Mouse (Mus musculus): Measurements from ENCODE around the gene Catsperd.
"Not testable (repeated sequence)": the region's sequence is repeated elsewhere in the genome, so short reads cannot be mapped to it uniquely, and the experiment has no call there.

Gene Catsperd

GRCm38 (mm10) chr17:56613236-56613844 is 14.6 kb upstream of the Catsperd start, which contains the start of gene Rpl36:
Gene Rpl36 (plus strand): TSS chr17:56613416.
- peak; percentile 97 for DNase-seq

GRCm38 (mm10) chr17:56613893-56614292 is 14.1 kb upstream of the Catsperd start:
- not testable (repeated sequence) for DNase-seq

DNA sequence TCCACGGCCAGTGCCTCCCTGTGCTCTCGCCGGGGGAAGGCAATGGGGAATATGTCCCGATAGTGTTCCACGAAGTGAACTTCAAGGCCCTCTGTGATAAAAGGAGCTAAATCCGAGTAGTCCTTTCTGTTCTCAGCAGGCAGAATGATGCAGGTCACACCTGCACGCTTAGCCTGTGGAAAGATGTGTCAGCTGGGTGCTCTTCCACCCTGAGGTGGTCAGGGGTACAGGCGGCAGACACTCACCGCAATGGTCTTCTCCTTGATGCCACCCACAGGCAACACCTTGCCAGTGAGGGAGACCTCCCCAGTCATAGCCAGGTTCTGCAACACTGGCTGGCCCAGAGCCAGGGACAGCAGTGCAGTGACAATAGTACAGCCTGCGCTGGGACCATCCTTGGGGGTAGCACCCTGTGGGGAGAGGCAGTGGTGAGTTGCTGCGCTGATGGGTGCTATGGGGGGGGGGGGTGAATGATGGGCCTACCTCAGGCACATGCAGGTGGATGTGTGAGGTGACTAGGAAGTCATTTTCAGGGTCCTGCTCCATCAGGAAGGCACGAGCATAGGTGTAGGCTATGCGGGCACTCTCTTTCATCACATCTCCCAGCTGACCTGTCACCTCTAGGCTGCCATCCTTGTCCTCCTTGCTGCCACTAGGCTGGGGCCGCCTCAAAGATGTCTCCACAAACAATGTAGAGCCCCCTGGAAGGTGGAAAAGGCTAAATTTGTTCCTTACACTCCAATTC is 13.4 kb upstream of the Catsperd start:
- DNase-seq = no peak

DNA sequence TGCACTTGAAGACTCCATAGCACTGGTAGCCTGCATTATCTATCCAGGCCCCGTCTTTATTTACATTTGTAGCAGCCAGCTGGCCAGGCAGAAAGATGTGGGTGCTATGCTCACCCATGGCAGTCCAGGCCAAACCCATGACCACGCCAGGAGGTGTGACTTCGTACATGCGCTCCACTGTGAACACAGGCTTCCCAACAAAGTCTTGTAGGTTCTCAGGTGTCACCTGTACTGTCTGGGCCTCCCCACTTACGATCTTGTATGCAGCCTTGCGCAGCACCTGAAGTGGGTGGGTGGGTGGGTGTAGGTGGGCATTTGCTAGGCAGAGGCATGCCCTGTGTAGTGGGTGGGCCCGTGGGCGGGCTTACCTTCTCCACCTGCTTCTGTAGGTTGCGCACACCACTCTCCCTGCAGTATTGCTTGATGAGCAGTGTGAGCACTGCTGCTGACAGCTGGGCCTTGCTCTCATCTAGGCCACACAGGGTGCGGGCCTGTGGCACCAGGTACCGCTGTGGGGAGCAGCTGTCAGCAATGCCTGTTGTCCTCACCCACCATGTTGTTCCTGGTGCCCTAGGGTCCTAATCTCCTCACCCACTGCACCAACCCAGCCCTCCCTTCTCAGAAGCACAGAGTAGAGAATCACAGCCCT is 12.7 kb upstream of the Catsperd start:
- DNase-seq = no peak

DNA sequence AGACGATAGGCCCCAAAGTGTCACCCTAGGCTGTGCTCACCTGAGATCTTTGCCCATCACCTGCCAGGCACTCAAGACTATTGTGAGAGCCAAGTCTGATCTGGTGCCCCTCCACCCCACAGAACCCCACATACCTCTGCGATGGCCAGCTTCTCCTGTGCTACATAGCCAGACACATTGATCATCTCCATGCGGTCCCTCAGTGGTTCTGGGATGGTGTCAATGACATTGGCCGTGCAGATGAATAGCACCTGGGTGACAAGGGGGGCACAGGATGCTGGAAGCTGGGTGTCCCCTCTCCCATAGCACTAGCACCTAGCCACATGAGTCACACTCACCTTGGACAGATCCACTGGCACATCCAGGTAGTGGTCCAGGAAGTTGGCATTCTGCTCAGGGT is 12.2 kb upstream of the Catsperd start:
- DNase-seq = no peak

- no peak for DNase-seq
Observed at GRCm38 (mm10) chr17:56616725-56617124, 11.2 kb upstream of the Catsperd start.

- DNase-seq = no peak
Observed at GRCm38 (mm10) chr17:56617628-56618027, 10.3 kb upstream of the Catsperd start.

- no peak for DNase-seq
Observed at GRCm38 (mm10) chr17:56625495-56625894, 2.4 kb upstream of the Catsperd start.

DNA sequence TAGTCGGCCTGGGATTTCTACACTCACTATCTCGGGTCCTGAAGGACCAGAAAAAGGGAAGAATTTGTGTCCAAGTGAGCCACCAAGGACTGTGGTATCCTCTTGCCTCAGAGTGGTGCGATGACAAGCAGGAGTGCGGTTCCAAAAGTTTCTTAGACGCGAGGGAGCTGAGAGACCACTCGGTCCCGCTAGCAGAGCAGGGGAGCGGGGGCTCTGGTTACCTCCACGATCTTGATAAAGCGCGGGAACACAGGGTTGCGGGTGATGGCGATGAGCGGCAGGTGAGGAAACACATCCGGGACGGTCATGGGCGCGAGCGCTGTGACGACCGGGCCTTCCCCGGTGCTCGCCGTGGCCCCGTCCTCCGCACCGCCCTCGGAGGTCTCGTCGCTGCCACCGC is 1.7 kb upstream of the Catsperd start:
- DNase-seq = no peak

- peak; percentile 99 for DNase-seq
Observed at GRCm38 (mm10) chr17:56626754-56627470, 1.0 kb upstream of the Catsperd start, which contains the start of gene Lonp1. Gene Lonp1 (minus strand): TSS chr17:56626887.

GRCm38 (mm10) chr17:56629800-56630781 is 2.1 kb downstream of the Catsperd start:
- not testable (repeated sequence) for DNase-seq

- no peak for DNase-seq
Observed at GRCm38 (mm10) chr17:56631807-56632206, 3.9 kb downstream of the Catsperd start.

- no peak for DNase-seq
Observed at GRCm38 (mm10) chr17:56634023-56634422, 6.1 kb downstream of the Catsperd start.

- no peak for DNase-seq
Observed at GRCm38 (mm10) chr17:56643237-56643636, 15.3 kb downstream of the Catsperd start.

DNA sequence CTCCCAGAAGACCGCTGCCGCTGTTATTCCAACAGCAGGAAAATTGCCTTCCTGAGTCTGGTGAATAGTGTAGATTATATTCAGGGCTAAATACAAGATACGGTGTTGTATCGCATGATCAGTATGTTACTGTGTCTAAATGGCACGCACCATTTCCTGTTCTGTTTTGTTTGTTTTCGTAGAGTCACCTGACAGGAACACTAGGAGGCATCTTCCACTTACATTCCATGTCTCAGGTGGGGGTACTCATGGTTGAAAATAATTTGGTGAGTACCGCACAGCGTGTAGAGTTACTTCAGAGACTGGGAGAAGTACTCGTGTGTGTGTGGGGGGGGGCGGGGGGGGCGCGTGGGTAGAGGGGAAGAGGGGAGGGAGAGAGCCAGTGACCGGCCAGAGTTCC is 19.6 kb downstream of the Catsperd start:
- DNase-seq = no peak

DNA sequence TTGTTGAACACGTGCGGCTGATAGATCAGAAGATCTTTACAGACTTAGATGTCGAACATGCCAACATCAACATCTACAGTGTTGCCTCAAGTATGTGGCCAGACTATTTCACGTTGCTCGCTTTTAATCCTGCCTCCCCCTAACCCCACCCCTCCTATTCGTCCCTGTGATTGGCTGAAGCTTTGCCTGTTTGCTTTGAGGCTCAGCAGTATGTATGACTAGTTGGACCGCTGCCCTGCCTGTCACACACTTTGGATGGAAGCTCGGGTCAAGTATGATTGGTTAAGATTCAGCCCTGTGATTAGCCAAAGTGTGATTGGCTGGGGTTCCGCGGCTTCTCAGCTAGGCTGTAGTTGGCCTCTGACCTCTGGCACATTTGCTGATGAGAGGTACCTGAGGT is 23.9 kb downstream of the Catsperd start:
- peak; percentile 48 for DNase-seq

GRCm38 (mm10) chr17:56654771-56655170 is 26.8 kb downstream of the Catsperd start:
- DNase-seq = no peak

- no peak for DNase-seq
Observed at GRCm38 (mm10) chr17:56655311-56655710, 27.4 kb downstream of the Catsperd start.

- no peak for DNase-seq
Observed at GRCm38 (mm10) chr17:56656171-56656570, 28.2 kb downstream of the Catsperd start.

GRCm38 (mm10) chr17:56663659-56664058 is 35.7 kb downstream of the Catsperd start:
- DNase-seq = no peak

DNA sequence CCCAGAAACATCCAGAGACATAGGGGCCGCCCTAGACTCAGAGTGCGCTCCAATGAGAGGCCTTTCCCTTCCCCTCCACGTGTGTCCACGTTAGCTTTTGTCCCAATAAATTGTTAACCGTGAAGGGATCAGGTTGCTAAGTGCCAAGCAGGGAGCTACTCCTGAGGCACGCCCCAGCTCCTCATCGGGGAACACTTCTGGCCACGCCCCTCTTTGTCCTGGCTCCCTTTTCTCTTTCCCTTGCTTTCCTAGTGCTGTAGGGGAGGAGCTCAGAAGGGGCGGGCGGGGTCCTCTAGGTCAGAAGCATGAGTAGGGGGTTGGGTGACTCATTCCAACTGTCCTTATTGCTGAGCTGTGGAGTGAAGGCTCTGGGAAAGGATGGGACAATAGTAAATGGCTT is 36.4 kb downstream of the Catsperd start:
- no peak for DNase-seq

GRCm38 (mm10) chr17:56666384-56666783 is 38.4 kb downstream of the Catsperd start:
- no peak for DNase-seq
